13 mouse cellular contexts compared by ENCODE assay signal in the genomic region with DNA sequence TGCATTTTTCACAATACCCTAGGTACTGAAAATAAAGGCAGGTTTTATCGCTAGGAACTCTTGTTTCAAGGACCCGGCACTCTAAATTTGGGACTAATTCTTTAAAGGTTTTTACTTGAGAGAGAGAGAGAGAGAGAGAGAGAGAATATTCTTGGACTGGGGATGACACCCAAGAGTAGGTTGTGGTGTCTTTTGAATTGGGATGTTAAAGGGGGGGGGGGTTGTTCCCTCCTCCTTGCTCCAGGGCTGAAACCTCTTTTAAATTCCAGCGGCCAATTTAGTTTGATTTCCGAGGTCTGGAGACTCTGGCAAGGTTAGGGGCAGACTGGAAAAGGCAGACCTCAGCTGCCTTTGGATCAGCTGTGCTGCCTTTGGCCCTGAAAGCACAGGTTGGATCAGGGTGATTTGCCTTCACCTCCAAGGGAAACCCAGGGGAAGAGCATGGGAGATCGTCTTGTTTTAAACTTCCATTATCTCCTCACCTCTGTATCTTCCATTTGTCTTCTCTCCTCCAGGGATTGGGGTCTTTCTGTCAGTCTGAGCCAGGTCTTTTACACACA.
DNase-seq lines count a peak whose midpoint lies in the region; ATAC-seq lines count a peak whose summit lies in the region.
"Had no signal": no experiment of that assay in that cellular context is flagged by ENCODE, and none has a peak within 500 bp of the region (broad histone marks: within the 10 kb centered on the region; RNA-seq: fewer than 3 reads in every experiment).

No protein-coding gene starts in this region.

- H3K36me3 ChIP-seq in heart, embryonic 10.5 days: no peaks in the 10 kb centered on the region
- no peaks in the 10 kb centered on the region for H3K36me3 ChIP-seq in limb, embryonic 13.5 days
- H3K36me3 ChIP-seq in neural tube, embryonic 15.5 days: no peaks in the 10 kb centered on the region

- H3K27me3 ChIP-seq in heart, embryonic 10.5 days (ENCODE audit: insufficient read depth, poor library complexity, severe bottlenecking): peaks cover 73% of the 10 kb centered on the region
- peaks cover 58% of the 10 kb centered on the region for H3K27me3 ChIP-seq in limb, embryonic 13.5 days
- H3K27me3 ChIP-seq in neural tube, embryonic 15.5 days (replicated peaks): peaks cover 48% of the 10 kb centered on the region

- 6% methylated on average over 5 of the region's 5 CpGs for WGBS in heart, embryonic 10.5 days
- 4% methylated on average over 5 of the region's 5 CpGs for WGBS in limb, embryonic 13.5 days
- WGBS in neural tube, embryonic 15.5 days: 10% methylated on average over 5 of the region's 5 CpGs

- H3K9me3 ChIP-seq in heart, embryonic 10.5 days: no peaks in the 10 kb centered on the region
- no peaks in the 10 kb centered on the region for H3K9me3 ChIP-seq in limb, embryonic 13.5 days
- H3K9me3 ChIP-seq in neural tube, embryonic 15.5 days (replicated peaks): no peaks in the 10 kb centered on the region

- H3K27ac ChIP-seq in heart, embryonic 10.5 days: no peak overlapping the region
- H3K27ac ChIP-seq in limb, embryonic 13.5 days: peak overlapping the region; percentile 82
- 0 out of 2 replicates have a peak overlapping the region, but pooled peaks have one; percentile 54 for H3K27ac ChIP-seq in neural tube, embryonic 15.5 days (replicated peaks)
- H3K27ac ChIP-seq: kidney, postnatal 0 days; left cerebral cortex, adult 2 months; stomach, postnatal 0 days had no signal

- peak overlapping the region; percentile 81 for H3K4me2 ChIP-seq in limb, embryonic 13.5 days (replicated peaks)
- H3K4me2 ChIP-seq in neural tube, embryonic 15.5 days: peak overlapping the region; percentile 38

- peak; percentile 21 for DNase-seq in heart, adult 11 months
- no peak for DNase-seq in heart, embryonic 10.5 days (ENCODE audit: low spot score)
- DNase-seq in retina, embryonic 14.5 days (ENCODE audit: low spot score): peak; percentile 28
- DNase-seq in retina, postnatal 1 day: no peak
- no peak for DNase-seq in layer of hippocampus, adult 9-11 months
- no peak for DNase-seq in urinary bladder, postnatal 36 days (ENCODE audit: low spot score in 2 of 2)
- DNase-seq: lung, adult 2 months; right cerebral cortex, postnatal 25 days had no signal

- no peak overlapping the region for H3K4me3 ChIP-seq in heart, embryonic 10.5 days
- H3K4me3 ChIP-seq in limb, embryonic 13.5 days: peak overlapping the region; percentile 25
- H3K4me3 ChIP-seq in neural tube, embryonic 15.5 days (replicated peaks): no peak overlapping the region
- H3K4me3 ChIP-seq: left cerebral cortex, adult 2 months had no signal

- H3K9ac ChIP-seq in limb, embryonic 13.5 days: peak overlapping the region; percentile 64
- no peak overlapping the region for H3K9ac ChIP-seq in neural tube, embryonic 15.5 days (replicated peaks)

- H3K4me1 ChIP-seq in heart, embryonic 10.5 days: peaks cover 44% of the 10 kb centered on the region
- peaks cover 68% of the 10 kb centered on the region for H3K4me1 ChIP-seq in limb, embryonic 13.5 days
- peaks cover 45% of the 10 kb centered on the region for H3K4me1 ChIP-seq in neural tube, embryonic 15.5 days

- ATAC-seq in limb, embryonic 13.5 days (ENCODE audit: low FRiP score, low read depth): no peak
- no peak for ATAC-seq in neural tube, embryonic 15.5 days (ENCODE audit: low FRiP score)

Comparison
In these comparisons a context has a peak if more than half of its experiments do, and no peak if none do; other contexts are left out.
1. DNase-seq: peak in heart, adult 11 months (single experiment) and retina, embryonic 14.5 days (single experiment); none in heart, embryonic 10.5 days (single experiment), retina, postnatal 1 day (single experiment), layer of hippocampus, adult 9-11 months (single experiment) and urinary bladder, postnatal 36 days (0 of 2).